Mouse (Mus musculus) myocyte (in vitro differentiated cells): Measurements from ENCODE around the gene Gcdh. TPM values are rescaled to one million over a fixed set of nuclear protein-coding genes. Genes with fewer than 3 reads are reported as not detected.

Source experiments
- H3K27me3 ChIP-seq: one replicate; pipeline ENCODE4 v1.6.1; 2011; ENCODE audit not compliant: control insufficient read depth, insufficient read depth, insufficient read length
- H3K36me3 ChIP-seq: one replicate; pipeline ENCODE4 v1.6.1; 2011; ENCODE audit not compliant: control insufficient read depth, insufficient read depth
- H3K4me2 ChIP-seq: one replicate; pipeline ENCODE4 v1.6.1; 2011; ENCODE audit warnings: low read depth, control low read depth
- H3K4me3 ChIP-seq: one replicate; pipeline ENCODE4 v1.5.1; 2011; ENCODE audit warnings: mild to moderate bottlenecking, control low read depth, moderate library complexity
- H3K79me2 ChIP-seq: one replicate; pipeline ENCODE4 v1.6.1; 2011; ENCODE audit not compliant: control insufficient read depth, insufficient read depth
- H3ac ChIP-seq: one replicate; pipeline ENCODE4 v1.6.1; 2011; ENCODE audit not compliant: control insufficient read depth, insufficient read length
- CEBPB ChIP-seq: IDR thresholded peaks from 2 replicates; pipeline ENCODE4 v1.6.1; 2011; ENCODE audit warnings: mild to moderate bottlenecking, moderate library complexity; ENCODE audit not compliant: poor library complexity, insufficient read depth, severe bottlenecking
- E2F4 ChIP-seq: IDR thresholded peaks from one replicate; pipeline ENCODE4 v1.6.1; 2011; ENCODE audit warnings: mild to moderate bottlenecking, control low read depth, moderate library complexity; ENCODE audit not compliant: insufficient read depth
- MAX ChIP-seq: IDR thresholded peaks from one replicate; pipeline ENCODE4 v1.6.1; 2011; ENCODE audit warnings: low read depth, mild to moderate bottlenecking, control low read depth
- MYOD1 ChIP-seq, 3 experiments: IDR thresholded peaks; one replicate each; pipeline ENCODE4 v1.6.1; 2011; ENCODE audit warnings: control low read depth in 2 of 3, low read depth in 2 of 3, mild to moderate bottlenecking in 2 of 3, moderate library complexity in 1 of 3; ENCODE audit not compliant: insufficient read length in 2 of 3, control insufficient read depth in 1 of 3
- MYOG ChIP-seq, 3 experiments: IDR thresholded peaks; one replicate each; pipeline ENCODE4 v1.6.1; 2011; ENCODE audit warnings: control low read depth in 2 of 3, low read depth in 2 of 3, mild to moderate bottlenecking in 2 of 3; ENCODE audit not compliant: insufficient read length in 2 of 3, control insufficient read depth in 1 of 3, insufficient read depth in 1 of 3
- POLR2A ChIP-seq: IDR thresholded peaks from one replicate; pipeline ENCODE4 v1.6.1; 2011; ENCODE audit warnings: low read depth, mild to moderate bottlenecking, control low read depth, moderate library complexity; ENCODE audit not compliant: insufficient read length
- POLR2AphosphoS2 ChIP-seq: IDR thresholded peaks from one replicate; pipeline ENCODE4 v1.6.1; 2011; ENCODE audit warnings: low read depth, control low read depth; ENCODE audit not compliant: insufficient read length
- REST ChIP-seq: IDR thresholded peaks from one replicate; pipeline ENCODE4 v1.6.1; 2011; ENCODE audit warnings: mild to moderate bottlenecking, control low read depth, moderate library complexity; ENCODE audit not compliant: insufficient read depth, insufficient read length
- SRF ChIP-seq: IDR thresholded peaks from one replicate; pipeline ENCODE4 v1.6.1; 2011; ENCODE audit warnings: low read depth; ENCODE audit not compliant: control insufficient read depth, insufficient read length
- TCF12 ChIP-seq: IDR thresholded peaks from one replicate; pipeline ENCODE4 v1.6.1; 2011; ENCODE audit warnings: mild to moderate bottlenecking, control low read depth; ENCODE audit not compliant: poor library complexity, insufficient read depth, severe bottlenecking
- TCF3 ChIP-seq: IDR thresholded peaks from one replicate; pipeline ENCODE4 v1.6.1; 2011; ENCODE audit warnings: low read depth, control low read depth; ENCODE audit not compliant: insufficient read length
- USF1 ChIP-seq: IDR thresholded peaks from one replicate; pipeline ENCODE4 v1.6.1; 2011; ENCODE audit warnings: low read depth, mild to moderate bottlenecking, control low read depth, moderate library complexity
- polyA plus RNA-seq: library from polyadenylated mRNA; unstranded; fragments of >200 nt; fragmentation: generic; extraction: Trizol; gene quantifications from one replicate; pipeline ENCODE4 v1.2.1, GENCODE M21; 2012; ENCODE audit warnings: missing spikeins

The Gcdh gene
- polyA plus RNA-seq, 1 experiment = 20.9 TPM

GRCm38 (mm10) chr8:84911854-84912253 is 18.1 kb upstream of the Gcdh start:
- no peak overlapping the region for H3K4me2 ChIP-seq
- H3ac ChIP-seq = no peak overlapping the region
- H3K27me3 ChIP-seq = peaks cover 9% of the 10 kb centered on the region
- TF ChIP-seq MYOG (IDR thresholded peaks at IDR 0.05; ENCODE audit: control insufficient read depth in 1 of 3, insufficient read depth in 1 of 3, insufficient read length in 2 of 3, low read depth in 2 of 3) = no peak
- TF ChIP-seq TCF12 = no peak
- no peak for TF ChIP-seq REST
- no peak for TF ChIP-seq SRF
- TF ChIP-seq MAX = no peak
- no peak for TF ChIP-seq POLR2AphosphoS2
- no peak for TF ChIP-seq USF1
- no peak for TF ChIP-seq TCF3
- no peak for TF ChIP-seq CEBPB
- no peak for TF ChIP-seq E2F4
- TF ChIP-seq MYOD1 (IDR thresholded peaks at IDR 0.05; ENCODE audit: control insufficient read depth in 1 of 3, insufficient read length in 2 of 3, low read depth in 2 of 3) = no peak
- TF ChIP-seq POLR2A = no peak
- H3K36me3 ChIP-seq = no peaks in the 10 kb centered on the region
- no peaks in the 10 kb centered on the region for H3K79me2 ChIP-seq
- no peak overlapping the region for H3K4me3 ChIP-seq

- H3K4me3 ChIP-seq = no peak overlapping the region
- H3K4me2 ChIP-seq = no peak overlapping the region
- H3K27me3 ChIP-seq = peaks cover 3% of the 10 kb centered on the region
- H3K36me3 ChIP-seq = no peaks in the 10 kb centered on the region
- no peak overlapping the region for H3ac ChIP-seq
- TF ChIP-seq POLR2AphosphoS2 (no peak), TCF3 (no peak), MAX (no peak), SRF (no peak), E2F4 (no peak), TCF12 (no peak), MYOD1 (IDR thresholded peaks at IDR 0.05; ENCODE audit: control insufficient read depth in 1 of 3, insufficient read length in 2 of 3, low read depth in 2 of 3) (no peak)
- no peaks in the 10 kb centered on the region for H3K79me2 ChIP-seq
Observed at GRCm38 (mm10) chr8:84910551-84910950, 16.8 kb upstream of the Gcdh start.

- no peaks in the 10 kb centered on the region for H3K36me3 ChIP-seq
- no peaks in the 10 kb centered on the region for H3K79me2 ChIP-seq
- H3K4me3 ChIP-seq = no peak overlapping the region
- H3K4me2 ChIP-seq = peak overlapping the region; percentile 83
- no peak overlapping the region for H3ac ChIP-seq
- H3K27me3 ChIP-seq = no peaks in the 10 kb centered on the region
- no peak for TF ChIP-seq POLR2AphosphoS2
- TF ChIP-seq USF1 = no peak
- no peak for TF ChIP-seq TCF12
- TF ChIP-seq MAX = no peak
- TF ChIP-seq POLR2A = no peak
- no peak for TF ChIP-seq MYOG (IDR thresholded peaks at IDR 0.05; ENCODE audit: control insufficient read depth in 1 of 3, insufficient read depth in 1 of 3, insufficient read length in 2 of 3, low read depth in 2 of 3)
- TF ChIP-seq TCF3 = no peak
- TF ChIP-seq SRF = no peak
Observed at GRCm38 (mm10) chr8:84909949-84910348, 16.2 kb upstream of the Gcdh start.

- TF ChIP-seq MYOD1 (IDR thresholded peaks at IDR 0.05; ENCODE audit: control insufficient read depth in 1 of 3, insufficient read length in 2 of 3, low read depth in 2 of 3) = no peak
- no peak for TF ChIP-seq E2F4
- no peak for TF ChIP-seq TCF12
- no peak for TF ChIP-seq CEBPB
- TF ChIP-seq SRF = no peak
- no peak for TF ChIP-seq TCF3
- no peak for TF ChIP-seq USF1
- TF ChIP-seq REST = no peak
- TF ChIP-seq POLR2A = no peak
- TF ChIP-seq MYOG (IDR thresholded peaks at IDR 0.05; ENCODE audit: control insufficient read depth in 1 of 3, insufficient read depth in 1 of 3, insufficient read length in 2 of 3, low read depth in 2 of 3) = no peak
- no peak for TF ChIP-seq MAX
- no peak for TF ChIP-seq POLR2AphosphoS2
- Histone ChIP-seq H3K4me2 (peak overlapping the region; percentile 83), H3K27me3 (no peaks in the 10 kb centered on the region)
Observed at GRCm38 (mm10) chr8:84909162-84909767, 15.5 kb upstream of the Gcdh start.

More at GRCm38 (mm10) chr8:84909162-84909767, 15.5 kb upstream of the Gcdh start:
- no peaks in the 10 kb centered on the region for H3K36me3 ChIP-seq
- peak overlapping the region; percentile 42 for H3K4me3 ChIP-seq
- H3K79me2 ChIP-seq = no peaks in the 10 kb centered on the region
- no peak overlapping the region for H3ac ChIP-seq
